Mouse (Mus musculus) neutrophil, adult 5-6 weeks (primary cell): ENCODE data around the gene Asap3. TPM values are rescaled to one million over a fixed set of nuclear protein-coding genes. Genes with fewer than 3 reads are reported as not detected.

Source experiments
- ATAC-seq: fragments of 151-379, 151-347 bp; 2 replicates; pipeline ENCODE4 v1.8.0; 2017; ENCODE audit warnings: mild to moderate bottlenecking, moderate TSS enrichment; ENCODE audit not compliant: insufficient number of reproducible peaks, poor library complexity, low FRiP score, severe bottlenecking; ENCODE audit errors: extremely low read depth
- total RNA-seq: library from RNA; stranded (forward); fragments of 200-1000 nt; gene quantifications from 2 replicates; pipeline ENCODE4 v1.2.3, GENCODE M21; 2017

Gene Asap3
- 0.12 and 0.25 TPM in 2 replicates for total RNA-seq

DNA sequence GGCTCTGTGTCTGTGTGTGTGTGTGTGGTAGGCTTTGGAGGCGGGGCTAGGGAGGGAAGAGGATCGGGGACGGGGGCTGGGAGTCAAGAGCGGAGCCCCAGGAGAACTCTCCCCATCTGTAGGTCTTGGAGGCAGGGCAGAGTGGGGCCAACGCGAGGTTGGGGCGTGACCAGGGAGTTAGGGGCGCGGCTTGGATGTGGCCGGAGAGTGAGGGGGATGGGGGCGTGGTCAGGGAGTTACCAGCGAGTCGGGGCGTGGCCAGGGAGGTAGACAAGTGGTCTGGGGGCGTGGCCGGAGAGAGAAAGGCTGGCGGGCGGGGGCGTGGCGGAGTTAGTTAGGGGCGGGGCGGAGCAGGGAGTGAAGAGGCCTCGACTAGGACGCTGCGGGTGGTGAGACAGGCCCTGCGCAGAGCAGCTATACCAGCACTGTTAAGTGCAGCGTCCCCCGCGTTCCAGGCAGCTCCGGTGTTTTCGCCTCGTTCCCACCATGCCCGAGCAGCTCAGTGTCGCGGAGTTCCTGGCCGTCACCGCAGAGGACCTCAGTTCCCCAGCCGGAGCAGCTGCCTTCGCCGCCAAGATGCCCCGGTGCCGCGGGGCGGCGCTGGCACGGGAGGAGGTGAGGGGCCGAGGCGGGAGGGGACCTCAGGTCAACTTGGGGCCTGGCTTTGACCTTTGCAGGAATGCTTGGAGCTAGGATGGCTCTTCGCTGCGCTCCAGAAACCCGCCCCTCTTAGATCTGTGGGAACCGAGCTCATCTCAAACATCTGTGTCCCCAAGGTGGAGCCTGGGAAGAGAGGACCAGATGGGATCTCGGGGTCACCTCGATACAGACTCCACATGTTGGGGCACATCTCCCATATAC is at the start of gene Asap3:
TSS of gene Asap3 (plus strand) at position 333 of the 861 bp plus-strand sequence.
- peak; percentile 73 for ATAC-seq

DNA sequence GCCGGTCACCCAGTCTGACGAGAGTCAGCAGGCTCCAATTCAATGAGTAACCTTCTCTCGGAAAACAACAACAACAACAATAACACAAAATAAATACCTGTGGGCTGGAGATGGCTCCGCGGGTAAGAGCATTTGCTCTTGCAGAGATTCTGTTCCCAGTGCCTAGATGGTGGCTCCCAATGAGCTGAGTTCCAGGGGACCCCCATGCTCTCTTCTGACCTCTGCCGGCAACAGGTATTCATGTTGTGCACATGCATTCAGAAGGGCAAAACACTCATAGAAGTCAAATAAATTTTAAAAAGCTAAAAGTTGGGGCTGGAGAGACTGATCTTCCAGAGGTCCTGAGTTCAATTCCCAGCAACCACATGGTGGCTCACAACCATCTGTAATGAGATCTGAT is 47.7 kb upstream of the Asap3 start:
- ATAC-seq, result no peak

DNA sequence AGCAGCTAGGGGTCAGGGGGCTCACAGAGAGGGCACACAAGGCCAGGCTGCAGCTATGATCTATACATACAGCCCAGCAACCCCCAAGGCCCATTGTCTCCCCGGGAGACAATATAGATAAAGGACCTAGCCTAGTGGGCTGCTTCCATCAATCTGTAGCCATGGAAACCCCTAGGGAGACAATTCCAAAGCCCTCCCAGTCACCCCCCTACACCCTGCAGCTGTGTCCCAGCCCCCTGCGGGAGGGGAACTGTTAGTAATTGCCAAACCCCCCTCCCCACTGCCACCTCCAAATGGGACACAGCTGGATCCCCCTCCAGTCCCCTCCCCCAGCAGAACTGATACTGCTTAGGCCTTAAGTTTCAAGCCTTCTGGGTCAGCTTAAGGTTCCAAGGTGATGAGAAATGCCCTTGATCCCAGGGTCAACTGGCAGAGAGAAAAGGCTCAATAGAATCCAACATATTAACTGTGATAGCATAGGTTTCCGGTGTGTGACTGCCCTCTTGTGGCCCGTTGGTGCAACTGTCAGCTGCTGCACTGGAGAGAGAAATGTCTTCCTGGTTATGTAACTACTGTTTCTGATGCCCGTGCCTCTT is 46.3 kb upstream of the Asap3 start:
- ATAC-seq, result peak; percentile 84

DNA sequence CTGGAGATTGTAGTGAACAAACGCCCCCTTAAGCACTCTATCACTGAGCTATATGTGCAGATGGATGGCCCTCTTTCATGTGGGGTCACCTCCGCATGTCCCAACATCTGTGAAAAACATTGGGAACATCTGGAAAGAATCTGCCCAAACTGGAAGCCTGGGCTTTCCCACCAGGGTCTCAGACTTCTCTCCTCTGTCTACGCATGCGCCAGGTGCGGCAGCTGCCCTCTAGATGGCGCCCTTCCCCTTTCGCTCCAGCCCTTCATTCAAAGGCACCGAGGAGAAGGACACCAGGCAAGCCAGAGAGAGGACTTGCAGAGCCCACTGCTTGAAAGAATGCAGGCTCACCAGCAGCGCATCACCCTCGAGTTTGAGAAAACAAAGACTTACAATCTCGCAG is 42.7 kb upstream of the Asap3 start:
- ATAC-seq, result peak; percentile 84

DNA sequence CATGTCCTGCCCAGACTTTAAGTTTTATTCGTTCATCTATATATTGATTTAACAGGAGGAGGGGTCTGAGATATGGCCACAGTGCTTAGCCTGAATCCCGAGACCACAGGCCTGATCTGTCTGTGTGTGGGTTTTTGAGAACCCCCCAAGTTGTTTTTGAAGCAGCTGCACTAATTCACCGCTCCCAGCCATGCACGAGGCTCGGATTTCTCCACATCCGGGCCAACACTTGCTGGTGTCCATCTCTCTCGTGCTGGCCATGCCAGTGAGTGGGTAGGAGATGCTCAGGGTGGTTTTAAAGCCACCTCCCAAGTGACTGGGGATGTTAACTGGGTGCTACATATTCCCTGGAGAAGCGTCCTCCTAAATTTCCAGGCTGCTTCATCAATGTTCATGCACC is 41.2 kb upstream of the Asap3 start:
- no peak for ATAC-seq

DNA sequence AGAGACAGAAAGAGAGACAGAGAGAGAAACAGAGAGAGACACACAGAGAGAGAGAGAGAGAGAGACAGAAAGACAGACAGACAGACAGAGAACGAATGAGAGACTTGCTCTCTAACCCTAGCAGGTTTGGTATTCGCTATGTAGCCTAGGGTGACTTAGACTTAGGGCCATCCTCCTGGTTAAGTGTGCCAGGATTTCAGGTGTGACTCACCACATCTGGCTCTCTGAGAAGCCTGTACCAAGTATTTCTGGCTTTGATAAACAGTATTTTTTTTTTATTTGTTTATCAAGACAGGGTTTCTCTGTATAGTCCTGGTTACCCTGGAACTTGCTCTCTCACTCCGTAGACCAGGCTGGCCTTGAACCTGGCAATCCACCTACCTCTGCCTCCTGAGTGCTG is 38.5 kb upstream of the Asap3 start:
- ATAC-seq, result no peak

DNA sequence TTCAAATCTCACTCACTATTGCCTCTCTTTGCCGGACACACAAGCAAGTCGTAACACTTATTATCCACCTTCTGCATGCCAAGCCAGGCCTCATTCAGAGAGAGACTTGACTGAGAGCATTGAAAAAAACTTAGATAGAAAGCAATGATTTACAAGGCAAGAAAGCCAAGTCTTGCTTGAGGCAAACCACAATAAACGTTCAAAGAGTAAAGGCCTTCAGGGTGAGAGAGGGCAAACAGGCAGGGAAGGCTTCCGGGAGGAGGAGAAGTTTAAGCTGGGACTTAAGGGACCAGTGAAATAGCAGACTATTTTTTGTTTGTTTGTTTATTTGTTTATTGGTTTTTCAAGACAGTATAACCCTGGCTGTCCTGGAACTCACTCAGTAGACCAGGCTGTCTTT is 35.8 kb upstream of the Asap3 start:
- ATAC-seq, result no peak

DNA sequence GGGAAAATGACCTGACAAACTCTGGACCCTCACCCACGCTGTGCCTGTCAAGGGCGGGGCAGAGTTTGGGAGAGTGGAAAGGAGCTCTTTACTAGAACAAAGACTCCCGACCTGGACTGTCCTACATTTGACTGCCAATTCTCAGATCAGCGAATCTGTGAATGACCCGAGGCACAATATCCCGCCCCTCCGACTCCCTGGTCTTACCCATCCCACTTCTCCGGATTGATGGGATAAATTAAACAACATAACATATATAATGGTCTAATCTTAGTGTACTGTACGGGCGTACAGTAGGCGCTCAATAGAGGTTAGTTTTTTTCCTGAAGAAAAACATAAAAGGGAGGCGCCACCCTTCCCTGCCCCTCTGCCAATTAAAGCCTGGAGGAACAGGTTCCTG is 34.7 kb upstream of the Asap3 start:
- ATAC-seq, result no peak

DNA sequence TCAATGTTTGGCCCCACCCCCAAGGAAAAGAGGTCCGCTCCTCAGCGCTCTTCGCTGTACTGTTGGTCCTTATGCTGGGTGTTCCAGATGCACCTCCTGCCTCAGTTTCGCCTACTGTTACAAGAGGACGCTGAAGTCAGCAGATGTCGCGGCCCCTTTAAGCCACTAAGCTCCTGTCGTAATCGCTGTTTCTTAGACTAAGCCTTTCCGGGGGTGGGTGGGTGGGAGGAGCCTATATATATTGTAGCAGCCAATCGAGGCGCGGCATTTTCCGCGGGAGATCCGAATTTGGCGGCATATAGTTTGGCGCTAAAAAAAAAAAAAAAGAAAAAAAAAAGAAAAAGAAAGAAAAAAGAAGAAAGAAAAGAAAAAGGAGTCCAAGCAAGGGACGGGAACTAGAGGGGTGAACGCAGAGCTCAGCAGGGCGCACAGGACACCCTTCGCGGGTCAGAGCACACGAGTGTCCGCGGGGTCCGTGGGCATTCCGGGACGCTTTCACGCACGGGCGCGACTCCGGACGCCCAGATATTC is 34.1 kb upstream of the Asap3 start, which contains the start of gene E2f2:
TSS of gene E2f2 (plus strand) at position 384 of the 531 bp plus-strand sequence.
- ATAC-seq, result peak; percentile 59

DNA sequence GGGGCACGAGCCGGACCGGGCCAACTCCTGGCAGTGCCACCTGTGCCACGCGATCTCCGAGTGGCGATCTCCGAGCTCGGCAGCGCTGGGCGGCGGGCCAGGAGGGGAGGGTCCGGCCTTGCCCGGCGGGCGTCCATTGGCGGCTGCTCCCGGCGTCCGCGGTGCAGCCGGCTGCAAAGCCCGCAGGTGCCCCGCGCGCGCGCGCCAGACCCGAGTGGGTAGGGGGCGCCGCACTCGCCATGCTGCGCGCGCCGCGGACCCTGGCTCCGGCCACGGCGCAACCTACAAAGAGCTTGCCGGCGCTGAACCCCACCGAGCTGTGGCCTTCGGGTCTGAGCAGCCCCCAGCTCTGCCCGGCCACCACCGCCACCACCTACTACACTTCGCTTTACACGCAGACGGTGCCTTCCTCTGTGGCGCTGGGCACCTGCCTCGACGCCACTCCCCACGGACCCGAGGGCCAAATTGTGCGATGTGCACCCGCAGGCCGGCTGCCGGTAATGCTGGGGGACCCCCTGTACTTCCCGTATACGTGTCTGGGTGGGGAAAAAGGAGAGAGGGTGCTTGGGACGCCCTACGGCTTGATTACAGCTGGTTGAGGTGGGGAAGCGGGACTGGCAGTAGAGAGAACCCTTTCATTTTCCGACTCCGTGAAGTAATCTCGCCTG is 33.5 kb upstream of the Asap3 start:
- no peak for ATAC-seq

DNA sequence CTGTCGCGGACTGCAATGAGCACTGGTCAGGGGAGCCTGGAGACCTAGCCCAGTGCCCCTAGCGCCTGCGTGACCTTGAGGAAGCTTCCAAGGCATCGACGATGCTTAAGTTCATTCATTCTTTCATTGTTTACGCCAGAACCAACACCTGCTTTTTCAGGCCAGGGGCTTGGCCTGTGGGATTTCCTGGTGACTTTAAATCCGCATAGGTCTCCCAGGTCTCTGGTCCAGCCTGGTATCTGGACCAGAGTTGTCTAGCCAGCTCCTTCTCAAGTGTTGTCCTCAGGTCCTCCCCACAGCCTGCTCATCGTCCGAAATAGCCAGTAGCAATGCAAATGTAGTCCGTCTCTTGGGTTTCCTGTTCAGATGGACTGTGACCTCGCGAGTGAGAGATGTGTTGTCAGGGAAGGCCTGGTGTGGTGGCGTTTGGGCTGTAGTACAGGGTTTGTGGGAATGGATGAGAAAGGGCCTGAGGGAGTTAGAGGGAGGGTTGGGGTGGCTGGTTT is 32.9 kb upstream of the Asap3 start:
- ATAC-seq, result no peak

DNA sequence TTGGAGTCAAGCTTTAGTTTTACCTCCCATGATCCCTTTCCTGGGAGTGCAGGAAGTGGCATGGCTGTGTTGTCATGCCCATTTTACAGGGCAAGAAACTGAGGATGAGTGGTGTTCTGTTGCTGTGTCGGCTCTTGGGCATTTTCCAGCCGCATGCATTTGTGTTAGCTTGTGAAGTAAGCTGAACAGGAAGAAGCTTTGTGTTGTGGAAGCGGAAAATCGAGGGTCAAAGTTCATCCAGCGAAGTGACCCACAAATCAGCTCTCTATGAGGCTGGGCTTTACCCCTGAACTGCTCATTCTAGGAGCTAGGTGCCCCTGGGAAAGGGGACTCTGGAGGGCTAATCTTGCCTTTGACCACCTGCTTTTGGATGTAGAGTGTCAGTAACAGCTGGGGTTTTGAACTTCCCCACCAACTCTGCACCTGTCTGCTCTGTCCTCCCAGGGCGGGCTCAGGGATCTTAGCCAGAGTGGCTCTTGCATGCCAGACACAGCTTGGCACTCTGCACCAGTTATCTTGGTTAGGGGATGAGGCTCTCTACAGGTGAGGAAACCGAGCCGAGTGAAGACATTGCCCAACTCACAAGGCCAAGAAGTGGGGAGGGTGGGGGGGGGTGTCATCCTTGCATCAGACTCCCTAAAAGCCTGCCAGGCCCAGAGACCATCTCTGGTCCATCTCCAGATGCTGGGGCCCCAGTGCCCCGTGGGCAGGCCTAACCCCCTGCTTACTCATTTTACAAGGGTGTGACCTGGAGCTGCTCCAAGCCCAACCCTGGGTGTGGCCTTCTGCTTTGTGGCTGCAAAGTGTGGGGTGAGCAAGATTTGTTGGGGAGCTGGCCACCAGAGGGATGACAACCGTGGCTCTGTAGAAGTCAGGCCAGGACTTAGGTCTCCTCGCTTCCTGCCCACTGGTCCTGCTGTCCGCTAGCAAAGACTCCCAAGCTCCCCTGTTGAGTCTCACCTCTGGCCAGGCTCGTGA is 31.7 kb upstream of the Asap3 start:
- peak; percentile 36 for ATAC-seq

DNA sequence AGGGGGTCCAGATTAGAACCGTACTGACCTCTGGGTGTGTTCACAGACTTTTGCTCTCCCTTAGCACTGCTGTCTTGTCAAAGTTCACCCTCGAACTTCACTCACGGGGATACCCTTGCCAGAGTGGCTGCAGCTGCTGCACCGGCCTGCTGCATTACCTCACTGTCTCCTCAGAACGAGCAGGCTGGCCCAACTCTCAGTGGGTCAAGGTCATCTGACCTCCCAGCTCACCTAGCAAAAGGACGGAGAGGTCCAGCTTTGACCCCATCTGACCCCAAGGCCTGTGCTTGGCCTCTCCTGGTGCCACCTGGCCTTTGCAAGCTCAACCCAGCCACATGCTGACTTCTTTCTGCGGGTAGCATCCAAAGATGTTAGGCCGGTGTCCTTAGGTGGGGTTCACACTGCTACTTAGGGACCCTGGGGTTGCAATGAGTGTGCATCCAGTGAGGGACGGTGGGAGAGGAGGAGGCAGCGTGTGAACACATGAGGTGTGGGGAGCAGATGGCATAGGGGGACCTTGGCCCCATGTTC is 30.1 kb upstream of the Asap3 start:
- no peak for ATAC-seq

DNA sequence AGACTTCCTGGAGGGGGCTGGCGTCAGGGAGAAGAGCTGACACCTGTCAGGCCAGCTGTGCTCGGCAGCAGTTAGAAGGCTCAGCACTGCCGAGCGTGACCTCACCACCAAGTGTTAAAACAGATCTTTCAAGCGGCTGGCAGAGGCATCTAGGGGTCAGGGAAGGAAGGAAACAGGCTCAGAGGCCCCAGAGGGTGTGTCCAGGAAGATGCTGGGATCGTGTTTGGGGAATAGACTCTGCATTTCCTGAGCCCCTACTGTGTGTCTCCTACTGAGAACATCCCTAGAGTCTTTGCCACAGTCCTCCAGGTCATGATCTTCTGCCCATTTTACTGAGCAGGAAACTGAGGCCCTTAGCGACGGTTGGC is 28.9 kb upstream of the Asap3 start:
- no peak for ATAC-seq

DNA sequence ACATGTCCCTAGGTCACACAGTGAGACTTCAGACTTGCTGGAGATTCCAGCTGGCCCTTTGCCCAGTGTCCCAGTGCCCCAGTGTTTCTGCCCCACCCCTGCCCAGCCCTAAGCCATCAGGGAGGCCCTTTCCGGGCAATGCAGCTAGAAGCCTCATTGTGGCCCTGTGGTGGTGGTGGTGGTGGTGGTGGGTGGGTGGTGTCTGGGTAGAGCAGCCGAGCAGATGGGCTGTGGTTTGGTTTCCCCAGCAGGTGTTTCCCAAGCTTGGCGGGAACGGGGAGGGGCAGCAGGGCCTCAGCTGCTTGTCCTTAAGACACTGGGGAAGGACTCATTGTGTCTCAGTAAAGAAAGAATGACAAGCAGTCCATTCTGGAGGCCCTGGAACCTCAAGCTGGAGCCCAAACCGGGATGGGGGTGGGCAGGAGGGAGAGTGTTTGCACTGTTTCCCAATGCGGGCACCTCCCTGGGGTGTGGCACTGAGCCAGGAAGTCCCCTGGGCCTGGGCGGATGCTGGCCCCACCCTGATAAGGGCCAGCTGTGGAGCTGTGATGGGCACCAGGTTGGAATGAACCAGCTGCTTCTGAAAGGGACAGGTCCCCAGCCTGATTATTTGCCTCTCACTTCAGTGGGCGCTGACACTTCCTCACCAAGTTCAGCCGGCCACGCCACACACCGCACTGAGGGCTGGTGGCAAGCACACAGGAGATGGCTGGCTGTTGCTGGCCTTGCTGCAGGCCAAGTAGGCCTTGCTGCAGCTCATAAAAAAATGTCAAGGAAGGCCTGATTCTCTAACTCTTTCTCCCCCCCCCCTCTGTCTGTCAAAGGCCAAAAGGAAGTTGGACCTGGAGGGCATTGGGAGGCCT is 28.3 kb upstream of the Asap3 start:
- peak; percentile 16; the same call in 1 of the 2 replicates for ATAC-seq

DNA sequence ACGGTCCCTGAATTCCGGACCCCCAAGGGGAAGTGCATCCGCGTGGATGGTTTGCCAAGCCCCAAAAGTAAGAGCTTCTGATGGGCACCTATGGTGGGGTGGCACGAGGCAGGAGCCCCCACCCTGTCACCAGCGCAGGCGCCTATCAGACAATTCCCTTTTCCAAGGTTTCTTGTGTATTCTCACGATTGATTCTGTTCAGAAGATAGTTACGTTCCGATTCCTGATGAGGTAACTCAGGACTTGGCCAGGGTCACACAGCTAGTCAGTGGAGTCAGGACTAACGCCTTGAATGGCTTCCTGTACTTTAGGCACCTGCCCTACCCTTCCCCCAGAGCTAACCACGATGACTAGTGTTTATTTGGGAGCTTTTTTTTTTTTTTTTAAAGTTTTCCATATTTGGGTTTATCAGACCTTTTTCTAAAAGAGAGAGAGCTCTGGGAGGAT is 27.7 kb upstream of the Asap3 start:
- ATAC-seq, result no peak

DNA sequence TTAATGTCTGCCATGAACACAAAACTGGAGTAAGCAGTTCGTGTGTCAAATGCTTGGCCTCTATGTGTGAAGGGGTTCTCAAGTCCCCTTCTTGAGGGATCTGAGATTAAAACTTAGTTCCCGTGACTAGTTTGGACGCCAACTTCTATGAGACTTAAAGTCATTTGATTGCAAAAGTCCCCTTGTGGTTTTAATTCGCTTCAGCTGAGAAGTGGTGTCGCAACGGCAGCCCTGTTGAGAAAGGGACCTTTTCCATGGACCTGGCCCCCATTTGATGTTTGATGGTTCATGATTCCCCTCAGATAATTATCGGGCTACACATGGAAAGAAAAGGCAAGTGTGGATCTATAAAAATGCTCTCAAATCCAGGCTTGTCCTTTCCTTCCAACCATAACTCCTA is 26.7 kb upstream of the Asap3 start:
- no peak for ATAC-seq
